Mouse (Mus musculus): ENCODE measurements at regions not wholly inside any gene's neighbourhood (a gene's known extent, or its start where the extent isn't known, plus 50 kb on each side); places are given as distances from the start of the nearest gene placed in this dataset.

DNA sequence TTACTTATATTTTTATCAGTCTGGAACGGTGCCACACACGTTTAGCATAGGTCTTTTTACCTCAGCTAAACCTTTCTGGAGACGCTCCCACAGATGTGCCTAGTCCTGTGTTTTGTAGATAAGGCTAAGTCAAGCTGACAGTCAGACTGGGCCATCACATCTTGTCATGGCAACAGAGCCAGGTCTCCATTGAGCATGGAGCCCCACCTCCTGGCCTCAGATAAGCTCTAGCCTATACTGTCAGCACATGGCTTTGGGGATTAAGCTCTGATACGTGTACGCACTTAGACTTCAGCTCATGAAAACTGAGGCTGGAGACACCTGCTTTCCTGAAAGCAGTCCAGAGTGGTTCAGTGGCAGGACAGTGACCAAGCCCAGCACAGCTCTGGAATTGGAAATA, 392.4 kb upstream of the Kcnab2 start:
- TF ChIP-seq CTCF (IDR thresholded peaks at IDR 0.05; ENCODE audit: low read depth) (no peak), EP300 (IDR thresholded peaks at IDR 0.05; ENCODE audit: low read depth) (no peak)
- H3K27ac ChIP-seq (ENCODE audit: low read depth) = no peak overlapping the region
- no peak overlapping the region for H3K4me2 ChIP-seq (ENCODE audit: low read depth, low read length)
- peaks cover 12% of the 10 kb centered on the region for H3K9me3 ChIP-seq (replicated peaks; ENCODE audit: control insufficient read depth, low read length)
- H3K9ac ChIP-seq (replicated peaks; ENCODE audit: low read depth, low read length) = no peak overlapping the region
- H3K4me1 ChIP-seq (ENCODE audit: control insufficient read depth, insufficient read depth) = no peaks in the 10 kb centered on the region
- WGBS = 44% methylated on average over 5 of the region's 5 CpGs
- no peaks in the 10 kb centered on the region for H3K36me3 ChIP-seq (replicated peaks; ENCODE audit: control insufficient read depth, insufficient read depth, low read length)
- H3K27me3 ChIP-seq (ENCODE audit: control insufficient read depth, insufficient read depth, low read length) = no peaks in the 10 kb centered on the region
- no peak for ATAC-seq (ENCODE audit: insufficient read depth, low read depth)
- no peak for DNase-seq (ENCODE audit: low spot score)
- H3K4me3 ChIP-seq (ENCODE audit: low read depth, low read length) = no peak overlapping the region

- Histone ChIP-seq H3K4me2 (ENCODE audit: low read depth, low read length) (no peak overlapping the region), H3K27ac (ENCODE audit: low read depth) (no peak overlapping the region), H3K36me3 (replicated peaks; ENCODE audit: control insufficient read depth, insufficient read depth, low read length) (no peaks in the 10 kb centered on the region), H3K27me3 (ENCODE audit: control insufficient read depth, insufficient read depth, low read length) (no peaks in the 10 kb centered on the region), H3K4me3 (ENCODE audit: low read depth, low read length) (no peak overlapping the region), H3K4me1 (ENCODE audit: control insufficient read depth, insufficient read depth) (no peaks in the 10 kb centered on the region), H3K9me3 (replicated peaks; ENCODE audit: control insufficient read depth, low read length) (peaks cover 12% of the 10 kb centered on the region), H3K9ac (replicated peaks; ENCODE audit: low read depth, low read length) (no peak overlapping the region)
- no peak for DNase-seq (ENCODE audit: low spot score)
- no peak for TF ChIP-seq EP300 (IDR thresholded peaks at IDR 0.05; ENCODE audit: low read depth)
- no peak for TF ChIP-seq CTCF (IDR thresholded peaks at IDR 0.05; ENCODE audit: low read depth)
- no peak for ATAC-seq (ENCODE audit: insufficient read depth, low read depth)
- 81% methylated on average over 8 of the region's 8 CpGs for WGBS
Observed at GRCm38 (mm10) chr4:152865894-152866293, 388.2 kb upstream of the Kcnab2 start.

- WGBS = 53% methylated on average over 11 of the region's 11 CpGs
- ATAC-seq (ENCODE audit: insufficient read depth, low read depth) = no peak
Observed at GRCm38 (mm10) chr4:152862818-152863614, 385.3 kb upstream of the Kcnab2 start.

DNA sequence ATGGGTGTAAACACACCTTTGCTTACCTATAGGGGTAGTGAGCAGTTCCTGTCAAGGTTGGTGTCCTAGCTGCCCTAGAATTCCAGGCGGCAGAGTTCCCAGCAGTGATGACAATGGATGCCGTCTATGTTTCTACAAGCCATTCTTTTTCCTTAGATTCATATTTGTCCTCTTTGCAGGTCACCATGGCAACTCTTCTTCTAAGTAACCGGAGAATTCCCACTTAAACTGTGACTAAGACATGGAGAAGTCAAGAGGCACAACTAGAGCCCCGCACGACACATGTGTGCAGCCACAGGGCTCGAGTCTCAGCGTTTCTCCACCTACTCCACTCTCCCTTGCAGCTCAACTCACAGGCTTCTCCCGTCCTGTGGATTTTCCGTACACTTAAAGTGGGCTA, 381.5 kb upstream of the Kcnab2 start:
- no peaks in the 10 kb centered on the region for H3K9me3 ChIP-seq (replicated peaks; ENCODE audit: control insufficient read depth, low read length)
- no peaks in the 10 kb centered on the region for H3K4me1 ChIP-seq (ENCODE audit: control insufficient read depth, insufficient read depth)
- no peak overlapping the region for H3K27ac ChIP-seq (ENCODE audit: low read depth)
- H3K27me3 ChIP-seq (ENCODE audit: control insufficient read depth, insufficient read depth, low read length) = no peaks in the 10 kb centered on the region
- H3K9ac ChIP-seq (replicated peaks; ENCODE audit: low read depth, low read length) = no peak overlapping the region
- H3K4me2 ChIP-seq (ENCODE audit: low read depth, low read length) = no peak overlapping the region
- H3K4me3 ChIP-seq (ENCODE audit: low read depth, low read length) = no peak overlapping the region
- TF ChIP-seq EP300 (IDR thresholded peaks at IDR 0.05; ENCODE audit: low read depth) (no peak), CTCF (IDR thresholded peaks at IDR 0.05; ENCODE audit: low read depth) (no peak)
- DNase-seq (ENCODE audit: low spot score) (no peak), ATAC-seq (ENCODE audit: insufficient read depth, low read depth) (no peak)
- 81% methylated on average over 9 of the region's 9 CpGs for WGBS
- H3K36me3 ChIP-seq (replicated peaks; ENCODE audit: control insufficient read depth, insufficient read depth, low read length) = no peaks in the 10 kb centered on the region

More at GRCm38 (mm10) chr4:152862818-152863614, 385.3 kb upstream of the Kcnab2 start:
- H3K36me3 ChIP-seq (replicated peaks; ENCODE audit: control insufficient read depth, insufficient read depth, low read length) = no peaks in the 10 kb centered on the region
- no peak overlapping the region for H3K4me3 ChIP-seq (ENCODE audit: low read depth, low read length)
- DNase-seq (ENCODE audit: low spot score) = no peak
- H3K4me1 ChIP-seq (ENCODE audit: control insufficient read depth, insufficient read depth) = no peaks in the 10 kb centered on the region
- no peaks in the 10 kb centered on the region for H3K27me3 ChIP-seq (ENCODE audit: control insufficient read depth, insufficient read depth, low read length)
- H3K27ac ChIP-seq (ENCODE audit: low read depth) = no peak overlapping the region
- no peak for TF ChIP-seq CTCF (IDR thresholded peaks at IDR 0.05; ENCODE audit: low read depth)
- TF ChIP-seq EP300 (IDR thresholded peaks at IDR 0.05; ENCODE audit: low read depth) = no peak
- H3K9me3 ChIP-seq (replicated peaks; ENCODE audit: control insufficient read depth, low read length) = peaks cover 12% of the 10 kb centered on the region
- H3K4me2 ChIP-seq (ENCODE audit: low read depth, low read length) = no peak overlapping the region
- no peak overlapping the region for H3K9ac ChIP-seq (replicated peaks; ENCODE audit: low read depth, low read length)

GRCm38 (mm10) chr4:152850147-152850546, 372.5 kb upstream of the Kcnab2 start:
- H3K27ac ChIP-seq (ENCODE audit: low read depth) = no peak overlapping the region
- no peak for DNase-seq (ENCODE audit: low spot score)
- H3K36me3 ChIP-seq (replicated peaks; ENCODE audit: control insufficient read depth, insufficient read depth, low read length) = no peaks in the 10 kb centered on the region
- no peak overlapping the region for H3K9ac ChIP-seq (replicated peaks; ENCODE audit: low read depth, low read length)
- H3K4me2 ChIP-seq (ENCODE audit: low read depth, low read length) = no peak overlapping the region
- TF ChIP-seq CTCF (IDR thresholded peaks at IDR 0.05; ENCODE audit: low read depth) (no peak), EP300 (IDR thresholded peaks at IDR 0.05; ENCODE audit: low read depth) (no peak)
- no peaks in the 10 kb centered on the region for H3K4me1 ChIP-seq (ENCODE audit: control insufficient read depth, insufficient read depth)
- no peaks in the 10 kb centered on the region for H3K27me3 ChIP-seq (ENCODE audit: control insufficient read depth, insufficient read depth, low read length)
- no peak overlapping the region for H3K4me3 ChIP-seq (ENCODE audit: low read depth, low read length)
- no peak for ATAC-seq (ENCODE audit: insufficient read depth, low read depth)
- H3K9me3 ChIP-seq (replicated peaks; ENCODE audit: control insufficient read depth, low read length) = no peaks in the 10 kb centered on the region
- WGBS = 56% methylated on average over 9 of the region's 9 CpGs

DNA sequence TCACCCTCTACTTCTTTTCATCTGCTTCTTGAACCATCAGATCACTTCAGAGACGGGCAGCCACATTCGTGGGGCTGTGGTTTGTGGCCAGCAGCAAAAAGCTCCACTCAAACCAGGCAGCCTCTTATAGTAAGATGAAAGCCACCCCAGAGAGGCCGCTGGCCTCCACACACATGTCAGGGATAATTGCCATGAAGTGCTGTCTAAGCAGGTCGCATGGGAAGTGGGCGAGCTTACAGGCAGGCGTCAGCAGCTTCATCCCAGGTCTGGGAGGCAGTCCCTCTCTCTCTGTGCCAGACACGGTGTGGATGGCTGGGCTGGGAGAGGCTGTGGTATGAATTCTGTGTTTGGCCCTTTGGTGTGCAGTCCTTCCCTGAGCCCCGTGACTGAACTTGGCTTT, 358.4 kb upstream of the Kcnab2 start:
- no peak for ATAC-seq (ENCODE audit: insufficient read depth, low read depth)

More for the DNA sequence above, 358.4 kb upstream of the Kcnab2 start:
- H3K4me1 ChIP-seq (ENCODE audit: control insufficient read depth, insufficient read depth) = no peaks in the 10 kb centered on the region
- H3K36me3 ChIP-seq (replicated peaks; ENCODE audit: control insufficient read depth, insufficient read depth, low read length) = no peaks in the 10 kb centered on the region
- H3K9me3 ChIP-seq (replicated peaks; ENCODE audit: control insufficient read depth, low read length) = 0 out of 2 replicates have a peak, but pooled peaks cover under 1% of the 10 kb centered on the region
- no peak for TF ChIP-seq EP300 (IDR thresholded peaks at IDR 0.05; ENCODE audit: low read depth)
- TF ChIP-seq CTCF (IDR thresholded peaks at IDR 0.05; ENCODE audit: low read depth) = no peak
- 65% methylated on average over 8 of the region's 8 CpGs for WGBS
- no peak overlapping the region for H3K27ac ChIP-seq (ENCODE audit: low read depth)
- H3K27me3 ChIP-seq (ENCODE audit: control insufficient read depth, insufficient read depth, low read length) = no peaks in the 10 kb centered on the region
- no peak for DNase-seq (ENCODE audit: low spot score)
- no peak overlapping the region for H3K4me2 ChIP-seq (ENCODE audit: low read depth, low read length)
- no peak overlapping the region for H3K9ac ChIP-seq (replicated peaks; ENCODE audit: low read depth, low read length)
- no peak overlapping the region for H3K4me3 ChIP-seq (ENCODE audit: low read depth, low read length)

Data from heart, postnatal 0 days (tissue).